Mouse (Mus musculus): ENCODE measurements around the gene Dnttip2.

Dnttip2 gene

GRCm38 (mm10) chr3:122324528-122324927, 50.3 kb downstream of the Dnttip2 start:
- DNase-seq (ENCODE audit: low spot score in 2 of 2) = no peak

- no peak for DNase-seq (ENCODE audit: low spot score in 2 of 2)
Observed at GRCm38 (mm10) chr3:122330484-122330883, 56.3 kb downstream of the Dnttip2 start.

DNA sequence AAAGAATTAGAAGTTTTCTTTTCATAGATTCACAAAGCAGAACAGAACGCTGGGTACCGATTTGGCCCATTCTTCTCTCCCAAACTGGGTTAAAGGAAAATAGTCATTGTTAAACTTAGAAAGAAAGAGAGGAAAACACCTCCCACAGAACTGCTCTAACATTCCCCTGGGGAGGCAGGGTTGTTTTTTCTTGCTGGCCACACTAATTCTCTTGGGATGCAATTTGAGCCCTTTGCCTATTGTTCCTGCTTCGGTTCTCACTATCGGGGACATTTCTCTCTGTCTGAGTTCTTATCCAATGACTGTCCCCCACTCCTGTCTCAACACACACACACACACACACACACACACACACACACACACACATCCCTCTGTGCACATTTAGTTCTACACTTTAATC, 59.3 kb downstream of the Dnttip2 start:
- no peak for DNase-seq (ENCODE audit: low spot score in 2 of 2)

DNA sequence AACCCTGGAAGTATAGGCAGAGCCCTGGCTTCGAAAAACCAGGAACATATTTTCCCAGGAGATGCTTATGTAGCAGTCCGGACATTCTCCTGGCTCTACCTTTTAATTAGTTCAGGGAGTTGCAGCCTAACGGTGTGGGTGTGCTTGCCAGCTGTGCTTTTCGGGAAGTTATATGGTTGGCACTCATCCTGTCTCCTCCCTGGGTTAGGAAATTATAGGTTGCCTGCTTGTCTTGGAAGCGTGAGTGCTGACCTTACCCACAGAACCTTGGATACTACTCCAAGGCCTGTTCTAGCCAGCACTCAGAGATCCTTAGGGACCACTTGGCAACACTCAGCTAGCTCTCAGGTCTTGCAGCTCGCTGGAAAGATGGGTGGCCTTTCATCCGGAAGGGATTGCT, 59.7 kb downstream of the Dnttip2 start:
- peak in 1 of 2 experiments; percentile 44 for DNase-seq (ENCODE audit: low spot score in 2 of 2)

GRCm38 (mm10) chr3:122334375-122334774, 60.2 kb downstream of the Dnttip2 start:
- no peak for DNase-seq (ENCODE audit: low spot score in 2 of 2)

Measured in urinary bladder, postnatal 36 days (tissue).